Mouse (Mus musculus) gastrocnemius, postnatal 10 days (tissue): ENCODE data around the gene Shmt2. TPM values are rescaled to one million over a fixed set of nuclear protein-coding genes. Genes with fewer than 3 reads are reported as not detected.

ENCODE experiments used
- DNase-seq: peaks from one replicate; pipeline ENCODE4 v3.0.0; 2021; ENCODE audit warnings: mixed read lengths
- total RNA-seq, 2 experiments: library from RNA; stranded (reverse); gene quantifications; 2 replicates each; pipeline ENCODE4 v1.2.3; 2021

The Shmt2 gene
- total RNA-seq, 2 experiments from 2014 or later: 30.5 to 33.4 TPM

GRCm38 (mm10) chr10:127512307-127512666, 10.0 kb downstream of the Shmt2 start:
- DNase-seq: no peak

GRCm38 (mm10) chr10:127511634-127512306, 10.5 kb downstream of the Shmt2 start:
- no peak for DNase-seq

DNA sequence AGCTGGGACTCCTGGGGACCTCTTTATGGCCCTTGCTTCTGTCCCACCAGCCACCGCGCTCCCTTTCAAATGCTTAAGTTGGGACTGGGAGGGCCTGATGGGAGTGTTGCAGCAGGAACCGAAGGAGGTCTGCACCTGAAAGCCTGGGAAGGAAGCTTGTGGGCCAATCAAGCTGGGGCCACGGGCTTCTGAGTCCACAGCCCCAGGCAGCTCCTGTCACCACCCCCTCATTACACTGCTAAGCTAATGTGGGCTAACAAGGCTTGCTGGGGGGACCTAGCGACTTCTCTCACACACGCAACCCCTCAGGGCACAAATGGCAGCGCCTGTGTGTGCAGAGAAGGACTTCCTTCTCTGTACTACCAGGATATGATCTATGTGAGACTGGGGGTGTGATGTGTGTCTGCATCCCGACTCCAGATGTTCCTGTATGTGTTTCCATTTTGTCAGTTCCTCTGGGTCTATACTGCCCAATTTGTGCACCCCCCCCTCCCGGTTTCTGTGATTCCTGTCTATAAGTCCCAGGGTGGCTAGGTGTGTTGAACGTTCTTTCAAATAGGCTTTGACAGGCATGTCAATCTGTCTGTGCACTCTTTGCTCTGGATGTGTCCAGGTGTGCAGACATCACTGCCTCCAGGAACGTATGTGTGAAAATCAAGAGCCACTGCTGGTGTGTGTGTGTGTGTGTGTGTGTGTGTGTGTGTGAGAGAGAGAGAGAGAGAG, 11.2 kb downstream of the Shmt2 start:
- DNase-seq: no peak

GRCm38 (mm10) chr10:127509837-127510701, 12.2 kb downstream of the Shmt2 start:
- DNase-seq: no peak

DNA sequence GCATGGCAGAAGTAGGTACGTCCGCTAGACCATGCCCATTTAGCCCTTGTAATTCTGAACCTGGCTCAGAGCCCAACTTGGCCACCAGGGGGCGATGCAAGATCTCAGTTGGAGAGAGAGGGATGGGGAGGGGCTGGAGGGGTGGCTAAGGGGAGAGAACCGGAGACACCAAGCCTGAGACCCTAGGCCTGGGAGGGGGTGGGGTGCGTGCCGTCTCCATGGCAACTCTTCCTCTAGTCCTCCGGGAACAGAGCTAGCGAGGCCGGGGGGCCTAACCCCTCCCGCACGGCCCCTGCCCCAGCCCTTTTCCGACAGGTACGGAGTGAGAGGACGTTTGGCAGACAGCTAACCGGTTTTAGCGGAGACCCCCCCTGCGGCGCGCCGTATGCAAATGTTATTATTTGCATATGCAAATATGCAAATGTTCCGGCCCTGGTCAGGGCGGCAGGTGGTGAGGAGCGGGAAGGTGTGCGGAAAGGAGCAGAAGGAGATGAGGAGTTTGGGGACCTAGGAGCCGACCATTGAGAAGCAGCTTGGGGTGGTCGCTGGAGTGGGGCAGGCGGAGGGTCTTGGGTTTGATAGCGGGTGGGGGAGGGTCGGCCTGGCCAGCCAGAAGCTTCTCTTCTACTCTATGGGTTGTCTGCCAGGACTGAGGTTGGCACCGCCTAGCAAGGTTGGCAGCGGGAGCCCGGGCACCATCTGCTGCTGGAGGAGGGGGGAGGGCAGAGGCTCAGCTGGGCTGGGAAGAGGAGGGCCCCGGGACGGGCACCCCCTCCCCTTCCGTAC, 13.0 kb downstream of the Shmt2 start:
- DNase-seq: peak; percentile 87

GRCm38 (mm10) chr10:127508239-127508638, 14.0 kb downstream of the Shmt2 start:
- peak; percentile 81 for DNase-seq

DNA sequence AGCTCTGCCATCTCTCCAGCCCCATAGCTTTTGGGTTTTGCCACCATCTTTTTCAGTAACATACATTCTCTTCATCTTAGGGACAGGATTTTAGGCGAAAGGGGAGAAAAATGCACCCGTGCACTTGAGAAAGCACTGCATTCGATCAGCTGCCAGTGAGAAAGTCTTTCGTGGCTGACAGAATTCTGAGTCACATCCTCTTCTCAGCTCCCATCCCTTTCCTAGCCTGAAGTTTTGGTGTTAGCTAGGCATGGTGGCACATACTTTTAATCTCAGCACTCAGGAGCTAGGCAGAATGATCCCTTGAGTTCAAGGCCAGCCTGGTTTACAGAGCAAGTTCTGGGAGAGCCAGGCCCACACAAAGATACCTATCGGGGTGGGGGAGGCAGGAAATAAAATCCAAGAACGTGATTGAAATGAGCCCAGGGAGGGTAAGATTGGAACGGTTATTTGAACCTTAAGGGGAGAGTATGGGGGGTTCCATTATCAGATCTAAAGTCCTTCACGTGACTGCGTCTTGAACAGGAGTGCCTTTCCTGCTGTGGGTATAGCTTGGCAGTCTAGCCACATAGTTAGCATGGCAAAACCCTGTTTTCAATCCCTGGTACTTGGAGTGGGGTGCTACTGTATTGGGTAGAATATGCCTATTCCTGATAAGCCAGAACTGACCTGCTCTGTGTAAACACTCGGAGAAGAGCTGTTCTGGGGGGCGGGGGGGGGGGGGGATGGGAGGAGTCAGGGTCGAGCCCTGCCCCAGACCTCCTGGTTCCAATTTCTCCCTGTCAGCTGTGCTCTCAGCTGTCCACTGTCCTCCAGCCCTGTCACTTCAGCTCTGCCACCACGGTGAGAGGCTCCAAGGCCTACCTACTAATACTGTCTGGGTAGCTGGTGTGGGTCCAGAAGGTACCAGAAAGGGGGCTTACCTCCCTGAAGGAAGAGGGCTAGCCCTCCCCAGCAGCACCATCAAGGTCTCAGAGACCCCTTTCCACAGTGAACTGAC, 21.1 kb downstream of the Shmt2 start, which contains the start of gene Stac3:
Stac3 (plus strand) TSS at position 793 of the 1,000 bp plus-strand sequence.
- no peak for DNase-seq

- DNase-seq: no peak
These were observed 22.2 kb downstream of the Shmt2 start for GRCm38 (mm10) chr10:127500042-127500441.

DNA sequence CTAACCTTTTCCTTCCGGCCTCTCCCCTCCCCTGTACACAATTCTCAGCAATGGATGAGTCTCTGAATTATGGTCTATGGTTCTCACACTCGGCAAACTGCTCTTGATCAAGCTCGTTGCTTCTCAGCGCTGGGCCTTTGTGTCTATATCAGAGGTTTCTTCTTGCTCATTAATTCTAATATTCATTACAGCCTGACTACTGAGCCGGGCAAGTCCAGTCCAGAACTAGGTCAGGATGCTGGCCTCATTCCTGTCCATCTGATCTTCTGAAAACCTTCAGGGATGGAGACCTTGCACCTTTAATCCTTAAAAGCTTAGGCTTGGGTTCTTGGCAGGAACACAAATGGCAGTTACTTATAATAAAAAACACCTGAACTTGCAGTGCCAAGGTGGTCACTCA, 22.7 kb downstream of the Shmt2 start:
- DNase-seq: no peak

- DNase-seq: no peak
These were observed 26.1 kb downstream of the Shmt2 start for GRCm38 (mm10) chr10:127496156-127496555.

DNA sequence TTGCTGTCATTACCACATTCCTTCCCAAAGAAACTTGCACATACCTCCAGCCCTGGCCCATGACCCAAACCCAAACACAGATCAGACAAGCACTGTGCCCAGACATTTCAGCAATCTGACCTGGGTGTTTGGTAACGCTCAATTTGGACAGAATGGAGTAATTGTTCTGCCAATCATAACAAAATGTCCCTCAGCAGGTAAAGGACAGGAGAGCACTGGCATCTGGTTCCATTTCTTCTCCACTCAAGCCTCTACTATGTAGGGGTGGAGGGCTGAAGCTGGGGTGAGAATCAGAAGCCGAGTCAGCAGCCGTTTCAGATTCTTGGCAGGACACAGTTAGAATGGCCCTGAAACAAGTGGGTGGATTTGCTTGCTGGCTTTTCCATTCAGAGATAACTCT, 30.1 kb downstream of the Shmt2 start:
- DNase-seq: no peak

- no peak for DNase-seq
These were observed 31.1 kb downstream of the Shmt2 start for GRCm38 (mm10) chr10:127491128-127491512.

GRCm38 (mm10) chr10:127490160-127491127, 31.8 kb downstream of the Shmt2 start:
- no peak for DNase-seq

GRCm38 (mm10) chr10:127488856-127489255, 33.4 kb downstream of the Shmt2 start:
- no peak for DNase-seq

DNA sequence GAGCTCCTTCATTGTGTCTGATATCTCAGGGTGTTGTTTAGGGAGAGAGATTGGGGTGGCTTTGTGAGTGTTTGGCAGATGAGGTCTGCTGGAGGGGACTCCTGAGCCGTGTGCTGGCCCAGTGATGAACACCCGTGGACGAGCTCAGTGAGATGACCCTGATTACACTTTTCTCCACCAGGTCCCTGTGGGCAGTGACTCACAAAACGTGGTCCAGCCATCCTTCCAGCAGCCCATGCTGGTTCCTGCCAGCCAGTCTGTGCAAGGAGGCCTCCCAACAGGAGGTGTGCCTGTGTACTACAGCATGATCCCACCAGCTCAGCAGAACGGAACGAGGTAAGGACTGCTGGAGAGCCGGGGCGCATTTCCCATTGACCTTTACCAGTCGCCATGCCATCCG, 37.0 kb downstream of the Shmt2 start:
- no peak for DNase-seq

DNA sequence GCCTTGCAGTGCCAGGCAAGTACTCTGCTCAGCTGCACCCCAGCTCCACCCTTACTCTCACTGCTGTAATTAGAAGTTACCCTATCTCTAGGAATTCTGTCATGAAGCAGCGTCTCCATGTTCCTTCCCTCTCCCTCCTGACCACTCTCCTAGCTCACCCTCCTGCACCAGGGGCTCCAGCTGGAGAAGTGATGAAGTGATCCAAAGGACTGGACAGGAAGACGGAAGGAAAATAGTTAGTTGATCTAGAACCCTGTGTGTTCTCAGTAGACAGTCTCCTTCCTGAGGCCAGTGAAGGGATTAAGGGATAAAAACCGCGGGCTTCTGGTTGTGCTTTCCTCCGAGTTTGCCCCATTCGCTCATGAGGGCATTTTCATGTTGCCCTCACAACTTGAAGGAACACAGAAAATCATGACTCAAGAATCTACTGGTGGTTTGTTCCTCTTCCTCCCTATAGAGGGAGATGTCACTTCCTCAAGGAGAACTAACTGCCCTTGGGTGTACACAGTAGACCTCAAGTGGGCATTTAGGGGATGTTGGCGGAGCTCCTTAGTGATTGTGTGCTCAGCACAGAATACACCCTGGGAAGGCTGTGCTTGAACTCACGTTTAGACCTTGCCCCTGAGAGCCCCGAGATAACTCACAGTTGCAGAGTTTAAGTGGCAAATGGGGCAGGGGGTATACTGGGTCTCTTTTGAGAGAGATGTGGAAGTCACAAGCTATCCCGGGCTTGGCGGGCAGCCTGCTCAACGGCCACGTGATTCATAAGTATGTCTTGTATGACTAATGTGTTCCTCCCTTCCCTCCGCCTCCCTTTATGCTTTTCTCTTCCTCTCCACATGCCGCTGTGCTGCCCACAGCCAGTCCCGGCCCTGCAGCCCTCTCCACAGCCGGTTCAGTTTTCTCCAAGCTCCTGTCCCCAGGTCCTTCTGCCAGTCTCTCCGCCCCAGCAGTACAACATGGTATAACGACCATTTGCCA, 41.1 kb downstream of the Shmt2 start:
- DNase-seq: peak; percentile 44

- DNase-seq: no peak
These were observed 43.1 kb downstream of the Shmt2 start for GRCm38 (mm10) chr10:127479131-127479530.

DNA sequence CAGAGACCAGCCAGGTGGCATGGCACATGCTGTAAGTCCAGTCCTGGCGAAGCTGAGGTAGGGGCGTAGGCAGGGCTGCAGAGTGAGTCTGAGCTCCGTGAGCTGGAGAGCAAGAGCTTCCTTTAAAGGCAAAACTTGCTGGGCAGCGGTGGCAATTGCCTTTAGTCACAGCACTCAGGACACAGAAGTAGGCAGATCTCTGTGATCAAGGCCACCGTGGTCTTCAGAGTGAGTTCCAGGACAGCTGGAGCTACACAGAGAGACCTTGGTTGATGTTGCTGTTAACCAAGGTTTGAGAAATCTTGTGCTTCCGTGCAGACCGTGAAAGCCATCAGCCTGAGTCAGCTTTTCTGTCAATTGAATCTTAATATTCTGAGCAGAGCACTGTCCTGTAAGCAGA, 44.9 kb downstream of the Shmt2 start:
- no peak for DNase-seq
